Mouse (Mus musculus): ENCODE measurements at regions not wholly inside any gene's neighbourhood (a gene's known extent, or its start where the extent isn't known, plus 50 kb on each side); places are given as distances from the start of the nearest gene placed in this dataset.

- no peak overlapping the region for H3K27ac ChIP-seq (ENCODE audit: insufficient read depth, low read depth, low read length, poor library complexity, severe bottlenecking)
- peaks cover 0 to 5% of the 10 kb centered on the region in 2 experiments; a peak in 1 of 4 replicates for H3K4me1 ChIP-seq (ENCODE audit: control insufficient read depth in 2 of 2, insufficient read depth in 2 of 2, low read length in 2 of 2, poor library complexity in 1 of 2)
- TF ChIP-seq ZNF384 (IDR thresholded peaks at IDR 0.05; ENCODE audit: low read depth, low read length) (no peak), MAFK (IDR thresholded peaks at IDR 0.05; ENCODE audit: insufficient read depth, low read depth, low read length) (no peak), ZC3H11A (IDR thresholded peaks at IDR 0.05; ENCODE audit: borderline replicate concordance, low read depth, low read length) (no peak), CHD2 (IDR thresholded peaks at IDR 0.05; ENCODE audit: low read depth, low read length) (no peak), HCFC1 (IDR thresholded peaks at IDR 0.05; ENCODE audit: borderline replicate concordance, insufficient read depth, low read length) (no peak)
- no peak overlapping the region for H3K4me3 ChIP-seq (ENCODE audit: insufficient read depth in 1 of 2, low read depth in 1 of 2, low read length in 2 of 2, poor library complexity in 1 of 2, severe bottlenecking in 1 of 2)
- no peaks in the 10 kb centered on the region for H3K36me3 ChIP-seq (ENCODE audit: control insufficient read depth, insufficient read depth, low read length, poor library complexity, severe bottlenecking)
- no peak for DNase-seq (ENCODE audit: low read depth, low spot score)
- H3K9ac ChIP-seq (ENCODE audit: insufficient read depth, low read depth, low read length, poor library complexity, severe bottlenecking), result no peak overlapping the region
- in situ Hi-C loops (cut with MboI; ENCODE audit: low sequenced_read_pairs in 2 of 2, unreplicated experiment in 2 of 2), result no loop called here
- H3K9me3 ChIP-seq (ENCODE audit: control insufficient read depth, insufficient read depth, low read depth, low read length), result no peaks in the 10 kb centered on the region
Observed at GRCm38 (mm10) chr4:12656924-12657603, 485.2 kb upstream of the Fam92a start.

DNA sequence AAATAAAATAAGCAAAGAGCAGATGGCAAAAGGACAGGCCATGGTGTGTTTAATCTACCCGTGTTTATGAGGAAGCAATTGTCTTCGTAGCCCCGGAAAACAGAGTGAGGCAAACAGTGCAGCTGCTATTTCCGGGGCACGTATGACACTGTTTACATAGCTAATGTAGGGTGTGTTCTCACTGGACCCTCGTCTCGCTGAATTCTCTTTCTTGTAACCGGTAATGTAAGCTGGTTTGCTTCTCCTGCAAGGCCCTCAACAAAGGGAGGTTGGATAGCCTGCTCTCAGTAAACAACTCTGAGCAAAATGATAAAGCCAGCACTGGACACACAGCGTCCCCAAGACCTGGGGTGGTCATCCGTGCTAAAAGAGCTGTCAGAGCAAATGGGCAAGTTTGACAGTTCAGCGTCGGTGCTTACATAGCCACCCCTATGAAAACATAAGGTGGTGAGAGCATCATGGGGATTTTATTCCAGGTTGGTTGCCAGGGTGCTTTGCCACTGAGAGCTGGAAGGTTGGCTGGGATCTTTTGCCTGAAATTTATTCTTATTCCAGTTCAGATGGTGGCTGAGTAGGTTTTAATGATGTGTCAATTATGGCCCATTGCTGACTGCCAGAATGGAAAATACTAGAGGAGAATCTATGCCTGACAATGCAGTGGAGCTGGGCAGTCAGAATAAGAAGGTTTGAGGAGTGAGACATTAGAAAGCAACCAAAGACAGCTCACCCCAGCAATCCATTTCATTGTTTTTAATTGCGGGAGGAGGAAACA, 483.8 kb upstream of the Fam92a start:
- Histone ChIP-seq H3K4me3 (ENCODE audit: insufficient read depth in 1 of 2, low read depth in 1 of 2, low read length in 2 of 2, poor library complexity in 1 of 2, severe bottlenecking in 1 of 2) (no peak overlapping the region), H3K9ac (ENCODE audit: insufficient read depth, low read depth, low read length, poor library complexity, severe bottlenecking) (no peak overlapping the region)
- TF ChIP-seq ZC3H11A (IDR thresholded peaks at IDR 0.05; ENCODE audit: borderline replicate concordance, low read depth, low read length), result no peak
- no peak for TF ChIP-seq ZNF384 (IDR thresholded peaks at IDR 0.05; ENCODE audit: low read depth, low read length)
- TF ChIP-seq MAFK (IDR thresholded peaks at IDR 0.05; ENCODE audit: insufficient read depth, low read depth, low read length), result no peak
- TF ChIP-seq CHD2 (IDR thresholded peaks at IDR 0.05; ENCODE audit: low read depth, low read length), result no peak
- TF ChIP-seq HCFC1 (IDR thresholded peaks at IDR 0.05; ENCODE audit: borderline replicate concordance, insufficient read depth, low read length), result no peak

GRCm38 (mm10) chr4:12654568-12655456, 483.0 kb upstream of the Fam92a start:
- no peaks in the 10 kb centered on the region for H3K9me3 ChIP-seq (ENCODE audit: control insufficient read depth, insufficient read depth, low read depth, low read length)
- H3K4me3 ChIP-seq (ENCODE audit: insufficient read depth in 1 of 2, low read depth in 1 of 2, low read length in 2 of 2, poor library complexity in 1 of 2, severe bottlenecking in 1 of 2), result no peak overlapping the region
- H3K27ac ChIP-seq (ENCODE audit: insufficient read depth, low read depth, low read length, poor library complexity, severe bottlenecking), result no peak overlapping the region
- no peak overlapping the region for H3K9ac ChIP-seq (ENCODE audit: insufficient read depth, low read depth, low read length, poor library complexity, severe bottlenecking)
- DNase-seq (ENCODE audit: low read depth, low spot score), result no peak
- in situ Hi-C loops (cut with MboI; ENCODE audit: low sequenced_read_pairs in 2 of 2, unreplicated experiment in 2 of 2), result no loop called here
- H3K4me1 ChIP-seq (ENCODE audit: control insufficient read depth in 2 of 2, insufficient read depth in 2 of 2, low read length in 2 of 2, poor library complexity in 1 of 2), result peaks cover 0 to 5% of the 10 kb centered on the region in 2 experiments; a peak in 1 of 4 replicates
- H3K36me3 ChIP-seq (ENCODE audit: control insufficient read depth, insufficient read depth, low read length, poor library complexity, severe bottlenecking), result no peaks in the 10 kb centered on the region
- TF ChIP-seq ZNF384 (IDR thresholded peaks at IDR 0.05; ENCODE audit: low read depth, low read length) (no peak), HCFC1 (IDR thresholded peaks at IDR 0.05; ENCODE audit: borderline replicate concordance, insufficient read depth, low read length) (no peak), MAFK (IDR thresholded peaks at IDR 0.05; ENCODE audit: insufficient read depth, low read depth, low read length) (no peak), ZC3H11A (IDR thresholded peaks at IDR 0.05; ENCODE audit: borderline replicate concordance, low read depth, low read length) (no peak), CHD2 (IDR thresholded peaks at IDR 0.05; ENCODE audit: low read depth, low read length) (no peak)

More for the DNA sequence above, 483.8 kb upstream of the Fam92a start:
- Histone ChIP-seq H3K27ac (ENCODE audit: insufficient read depth, low read depth, low read length, poor library complexity, severe bottlenecking) (no peak overlapping the region), H3K36me3 (ENCODE audit: control insufficient read depth, insufficient read depth, low read length, poor library complexity, severe bottlenecking) (no peaks in the 10 kb centered on the region), H3K9me3 (ENCODE audit: control insufficient read depth, insufficient read depth, low read depth, low read length) (no peaks in the 10 kb centered on the region), H3K4me1 (ENCODE audit: control insufficient read depth in 2 of 2, insufficient read depth in 2 of 2, low read length in 2 of 2, poor library complexity in 1 of 2) (peaks cover 0 to 5% of the 10 kb centered on the region in 2 experiments; a peak in 1 of 4 replicates)
- in situ Hi-C loops (cut with MboI; ENCODE audit: low sequenced_read_pairs in 2 of 2, unreplicated experiment in 2 of 2), result no loop called here
- DNase-seq (ENCODE audit: low read depth, low spot score), result no peak

GRCm38 (mm10) chr4:12647732-12648131, 475.9 kb upstream of the Fam92a start:
- H3K4me3 ChIP-seq (ENCODE audit: insufficient read depth in 1 of 2, low read depth in 1 of 2, low read length in 2 of 2, poor library complexity in 1 of 2, severe bottlenecking in 1 of 2), result no peak overlapping the region
- no peak for DNase-seq (ENCODE audit: low read depth, low spot score)
- TF ChIP-seq MAFK (IDR thresholded peaks at IDR 0.05; ENCODE audit: insufficient read depth, low read depth, low read length) (no peak), ZNF384 (IDR thresholded peaks at IDR 0.05; ENCODE audit: low read depth, low read length) (no peak), HCFC1 (IDR thresholded peaks at IDR 0.05; ENCODE audit: borderline replicate concordance, insufficient read depth, low read length) (no peak), CHD2 (IDR thresholded peaks at IDR 0.05; ENCODE audit: low read depth, low read length) (no peak), ZC3H11A (IDR thresholded peaks at IDR 0.05; ENCODE audit: borderline replicate concordance, low read depth, low read length) (no peak)

More at GRCm38 (mm10) chr4:12647732-12648131, 475.9 kb upstream of the Fam92a start:
- in situ Hi-C loops (cut with MboI; ENCODE audit: low sequenced_read_pairs in 2 of 2, unreplicated experiment in 2 of 2), result no loop called here
- Histone ChIP-seq H3K9ac (ENCODE audit: insufficient read depth, low read depth, low read length, poor library complexity, severe bottlenecking) (no peak overlapping the region), H3K36me3 (ENCODE audit: control insufficient read depth, insufficient read depth, low read length, poor library complexity, severe bottlenecking) (no peaks in the 10 kb centered on the region), H3K4me1 (ENCODE audit: control insufficient read depth in 2 of 2, insufficient read depth in 2 of 2, low read length in 2 of 2, poor library complexity in 1 of 2) (no peaks in the 10 kb centered on the region), H3K9me3 (ENCODE audit: control insufficient read depth, insufficient read depth, low read depth, low read length) (no peaks in the 10 kb centered on the region), H3K27ac (ENCODE audit: insufficient read depth, low read depth, low read length, poor library complexity, severe bottlenecking) (no peak overlapping the region)

Measured in ES-E14 (cell line).